Mouse (Mus musculus) adrenal gland (tissue): ENCODE measurements around the gene Zfp503.

ENCODE experiments used
- intact Hi-C: fragments of 180-260 bp; cut with DNase I; formaldehyde crosslinking; loops from one replicate; pipeline ENCODE4 v1.15.1; 2025
- microRNA-seq, 2 experiments: library from miRNA; unstranded; fragments of <30 nt; microRNA quantifications; one replicate each; pipeline ENCODE4; 2019

The Zfp503 gene

GRCm38 (mm10) chr14:21982096-21982591, 7.3 kb downstream of the Zfp503 start:
- intact Hi-C loops: loop anchor here (5.0 kb wide), 1 partner anchor 80 kb away; no protein-coding TSS in a partner anchor

GRCm38 (mm10) chr14:21981462-21981861, 7.9 kb downstream of the Zfp503 start:
- intact Hi-C loops: loop anchor here (5.0 kb wide), 1 partner anchor 79 kb away; no protein-coding TSS in a partner anchor

GRCm38 (mm10) chr14:21968978-21969377, 20.4 kb downstream of the Zfp503 start:
- intact Hi-C loops: loop anchor here (2.0 to 10.0 kb wide), 3 partner anchors 838 to 1436 kb away; no protein-coding TSS in a partner anchor

GRCm38 (mm10) chr14:21967375-21968010, 21.9 kb downstream of the Zfp503 start:
- intact Hi-C loops: loop anchor here (2.0 to 10.0 kb wide), 3 partner anchors 840 to 1437 kb away; no protein-coding TSS in a partner anchor

- intact Hi-C loops: loop anchor here (5.0 to 10.0 kb wide), 2 partner anchors 841 to 1439 kb away; no protein-coding TSS in a partner anchor
Measured at GRCm38 (mm10) chr14:21966276-21966675, 23.1 kb downstream of the Zfp503 start.

- intact Hi-C loops: loop anchor here (10.0 kb wide), 1 partner anchor 1442 kb away; no protein-coding TSS in a partner anchor
Measured at GRCm38 (mm10) chr14:21962381-21963050, 26.9 kb downstream of the Zfp503 start.

- intact Hi-C loops: no loop called here
Measured at GRCm38 (mm10) chr14:21959243-21959642, 30.2 kb downstream of the Zfp503 start.

GRCm38 (mm10) chr14:21958643-21959042, 30.8 kb downstream of the Zfp503 start:
- intact Hi-C loops: no loop called here

GRCm38 (mm10) chr14:21952541-21952940, 36.9 kb downstream of the Zfp503 start:
- intact Hi-C loops: no loop called here

GRCm38 (mm10) chr14:21951896-21952523, 37.4 kb downstream of the Zfp503 start:
- intact Hi-C loops: no loop called here

- intact Hi-C loops: no loop called here
Measured at GRCm38 (mm10) chr14:21944946-21945345, 44.5 kb downstream of the Zfp503 start.

GRCm38 (mm10) chr14:21941581-21941980, 47.8 kb downstream of the Zfp503 start:
- intact Hi-C loops: no loop called here

- intact Hi-C loops: no loop called here
Measured at GRCm38 (mm10) chr14:21937116-21937515, 52.3 kb downstream of the Zfp503 start.

- intact Hi-C loops: no loop called here
Measured at GRCm38 (mm10) chr14:21936102-21936630, 53.2 kb downstream of the Zfp503 start.

Small RNA genes within 50 kb of the gene (microRNA-seq; reads per million reads assigned to microRNA genes)
- 0 reads per million in 2 experiments for gene Gm27532
